Mouse (Mus musculus): ENCODE results near the gene Extl1. TPM values are rescaled to one million over a fixed set of nuclear protein-coding genes. Genes with fewer than 3 reads are reported as not detected.
A peak's percentile ranks its signal among the peaks of the same experiment; 100 is the strongest.
"Not testable (repeated sequence)": the region's sequence is repeated elsewhere in the genome, so short reads cannot be mapped to it uniquely, and the experiment has no call there.

Gene Extl1
- total RNA-seq (2021): 10 to 100 TPM; 37.6 to 39.5 TPM
- long read RNA-seq, experiment 1, full-length matches to known transcripts: 21 of 32 reads
- long read RNA-seq, experiment 1, partial matches to known transcripts: 2 of 32 reads
- long read RNA-seq, experiment 1, other reads (novel, unspliced or antisense): 9 of 32 reads
- long read RNA-seq, experiment 2, full-length matches to known transcripts: 19 of 33 reads
- long read RNA-seq, experiment 2, partial matches to known transcripts: 3 of 33 reads
- long read RNA-seq, experiment 2, other reads (novel, unspliced or antisense): 11 of 33 reads

GRCm38 (mm10) chr4:134383750-134384149 lies at the start of gene Extl1:
Gene Extl1, minus strand, starts transcription at chr4:134383850.
- not testable (repeated sequence) for DNase-seq (ENCODE audit: low spot score in 2 of 2)

- DNase-seq (ENCODE audit: low spot score in 2 of 2): no peak
These were observed 49.2 kb upstream of the Extl1 start for GRCm38 (mm10) chr4:134432686-134433360.

- DNase-seq (ENCODE audit: low spot score in 2 of 2): peak; percentile 84 to 94
These were observed 46.8 kb upstream of the Extl1 start for GRCm38 (mm10) chr4:134430381-134431004.

GRCm38 (mm10) chr4:134425088-134425487 lies 41.4 kb upstream of the Extl1 start:
- DNase-seq (ENCODE audit: low spot score in 2 of 2): no peak

- no peak for DNase-seq (ENCODE audit: low spot score in 2 of 2)
These were observed 40.3 kb upstream of the Extl1 start for GRCm38 (mm10) chr4:134423949-134424348.

- no peak for DNase-seq (ENCODE audit: low spot score in 2 of 2)
These were observed 38.3 kb upstream of the Extl1 start for GRCm38 (mm10) chr4:134421971-134422370.

- DNase-seq (ENCODE audit: low spot score in 2 of 2): no peak
These were observed 33.5 kb upstream of the Extl1 start for GRCm38 (mm10) chr4:134417111-134417510.

- no peak for DNase-seq (ENCODE audit: low spot score in 2 of 2)
These were observed 33.0 kb upstream of the Extl1 start for GRCm38 (mm10) chr4:134416602-134417001.

- DNase-seq (ENCODE audit: low spot score in 2 of 2): no peak
These were observed 32.5 kb upstream of the Extl1 start for GRCm38 (mm10) chr4:134416177-134416576.

GRCm38 (mm10) chr4:134409286-134409685 lies 25.6 kb upstream of the Extl1 start:
- DNase-seq (ENCODE audit: low spot score in 2 of 2): no peak

- DNase-seq (ENCODE audit: low spot score in 2 of 2): no peak
These were observed 20.1 kb upstream of the Extl1 start for GRCm38 (mm10) chr4:134403721-134404120.

GRCm38 (mm10) chr4:134402571-134403262 lies 19.1 kb upstream of the Extl1 start:
- DNase-seq (ENCODE audit: low spot score in 2 of 2): no peak

- no peak for DNase-seq (ENCODE audit: low spot score in 2 of 2)
These were observed 18.4 kb upstream of the Extl1 start for GRCm38 (mm10) chr4:134401856-134402570.

GRCm38 (mm10) chr4:134401181-134401661 lies 17.6 kb upstream of the Extl1 start:
- peak; percentile 67 to 68 for DNase-seq (ENCODE audit: low spot score in 2 of 2)

GRCm38 (mm10) chr4:134400206-134400605 lies 16.6 kb upstream of the Extl1 start:
- no peak for DNase-seq (ENCODE audit: low spot score in 2 of 2)

- no peak for DNase-seq (ENCODE audit: low spot score in 2 of 2)
These were observed 14.1 kb upstream of the Extl1 start for GRCm38 (mm10) chr4:134397732-134398131.

GRCm38 (mm10) chr4:134397121-134397520 lies 13.5 kb upstream of the Extl1 start:
- DNase-seq (ENCODE audit: low spot score in 2 of 2): peak in 1 of 2 experiments; percentile 65

- peak; percentile 97 to 98 for DNase-seq (ENCODE audit: low spot score in 2 of 2)
These were observed 12.6 kb upstream of the Extl1 start, which contains the start of gene Pafah2 for GRCm38 (mm10) chr4:134395977-134396825. Gene Pafah2, plus strand, starts transcription at chr4:134396320.

GRCm38 (mm10) chr4:134395142-134395541 lies 11.5 kb upstream of the Extl1 start:
- no peak for DNase-seq (ENCODE audit: low spot score in 2 of 2)

- DNase-seq (ENCODE audit: low spot score in 2 of 2): no peak
These were observed 9.4 kb upstream of the Extl1 start for GRCm38 (mm10) chr4:134393026-134393425.
